Mouse (Mus musculus): ENCODE data around the gene Cep57l1.
"Not testable (repeated sequence)": the region's sequence is repeated elsewhere in the genome, so short reads cannot be mapped to it uniquely, and the experiment has no call there.

Cep57l1 gene

DNA sequence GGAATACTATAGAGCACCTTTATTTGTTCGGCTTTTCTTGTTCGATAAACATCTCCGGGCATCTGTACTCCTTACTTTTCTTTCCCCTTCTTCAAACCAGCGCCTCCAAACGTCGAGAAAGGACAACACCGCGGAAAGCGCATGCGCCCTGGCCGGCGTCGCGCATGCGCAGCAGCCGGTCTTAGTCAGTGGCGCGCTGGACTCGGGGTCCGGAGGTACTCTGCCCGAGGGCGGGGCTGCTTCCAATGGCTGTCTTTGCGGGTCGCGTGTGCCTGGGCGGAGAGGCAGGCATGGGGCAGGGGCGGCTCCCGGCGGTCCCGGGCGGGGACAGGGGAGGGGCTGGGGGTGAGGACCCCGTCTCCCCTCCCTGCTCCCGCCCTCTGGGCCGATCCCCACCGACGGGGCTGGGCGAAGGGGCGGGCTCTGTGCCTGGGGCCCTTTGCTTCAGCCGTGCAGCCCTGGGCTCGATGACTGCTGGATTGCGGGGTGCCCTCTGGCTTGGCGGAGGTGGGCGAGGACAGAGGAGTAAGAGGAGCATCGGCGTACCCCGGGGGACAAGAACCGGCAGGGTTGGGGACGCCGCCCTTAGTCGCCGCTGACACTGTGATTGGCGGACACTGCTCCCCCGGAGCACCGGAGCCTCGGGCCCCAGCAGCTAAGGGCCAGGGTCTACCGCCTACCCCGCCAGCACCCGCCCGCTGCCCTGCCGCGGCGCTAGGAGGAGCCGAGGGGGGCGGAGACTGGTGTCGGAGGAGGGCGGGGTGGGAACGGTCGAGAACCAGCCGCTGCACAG is at the start of gene Cep57l1, which contains the start of gene Sesn1:
Gene Cep57l1 (minus strand): TSS at position 101 of the 793 bp plus-strand sequence.
Gene Sesn1 (plus strand): TSS at position 165 of the 793 bp plus-strand sequence.
- DNase-seq (ENCODE audit: low spot score in 2 of 2), result peak; percentile 84 to 85

DNA sequence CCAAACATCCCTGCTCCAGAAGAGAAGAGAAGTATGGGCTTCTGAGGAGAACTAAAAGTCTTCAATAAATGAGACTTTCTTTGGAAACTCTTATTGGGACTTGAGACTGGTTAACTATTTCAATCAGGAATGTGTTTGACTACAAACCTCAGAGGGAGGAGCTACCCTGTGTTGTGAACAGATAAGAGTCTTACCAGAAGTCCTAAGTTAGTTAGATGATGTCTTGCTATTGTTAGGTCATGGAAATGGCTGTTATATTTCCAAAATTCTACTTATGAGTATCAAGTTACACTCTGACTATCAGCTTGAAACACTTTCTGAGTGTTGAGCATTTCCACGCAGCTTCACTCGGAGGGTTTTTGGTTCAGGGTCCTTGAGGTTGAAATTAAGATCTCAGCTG is 39.0 kb upstream of the Cep57l1 start:
- no peak for DNase-seq (ENCODE audit: low spot score in 2 of 2)

DNA sequence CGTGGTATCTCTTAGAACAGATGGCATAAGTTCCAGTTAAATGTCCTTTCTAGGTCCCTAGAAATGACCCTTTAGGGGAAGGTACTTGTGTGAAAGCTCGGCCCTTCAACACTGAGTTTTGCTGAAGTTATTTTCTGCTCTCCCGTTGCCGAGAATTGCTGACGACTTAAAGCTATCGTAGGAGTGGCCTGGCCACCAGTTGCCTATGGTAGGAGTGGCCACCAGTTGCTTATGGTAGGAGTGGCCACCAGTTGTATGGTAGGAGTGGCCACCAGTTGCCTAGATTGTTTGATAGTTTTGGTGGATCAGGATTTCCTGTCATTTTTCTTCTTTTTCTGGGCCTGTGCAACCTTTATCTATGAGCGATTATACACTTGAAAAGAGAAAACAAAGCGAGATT is 38.1 kb upstream of the Cep57l1 start:
- DNase-seq (ENCODE audit: low spot score in 2 of 2), result no peak

DNA sequence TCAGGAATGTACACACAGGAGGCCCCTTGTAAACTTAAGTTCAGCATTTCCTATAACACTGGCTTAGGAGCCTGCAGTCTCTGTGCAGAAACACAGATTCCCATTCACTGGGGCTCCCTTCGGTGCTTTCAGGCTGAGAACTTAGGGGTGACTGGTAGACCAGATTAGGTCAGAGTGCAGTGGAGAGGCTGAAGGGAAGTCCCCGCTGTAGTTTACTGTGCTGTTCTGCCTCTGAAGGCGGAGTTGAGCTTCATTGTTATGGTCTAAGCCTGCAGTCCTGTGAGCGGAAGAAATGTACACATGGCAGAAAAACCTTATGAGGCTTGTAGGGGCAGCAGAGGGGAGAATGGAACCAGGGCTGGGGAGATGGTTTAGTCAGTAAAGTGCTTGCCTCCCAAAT is 29.2 kb upstream of the Cep57l1 start:
- DNase-seq (ENCODE audit: low spot score in 2 of 2), result no peak

DNA sequence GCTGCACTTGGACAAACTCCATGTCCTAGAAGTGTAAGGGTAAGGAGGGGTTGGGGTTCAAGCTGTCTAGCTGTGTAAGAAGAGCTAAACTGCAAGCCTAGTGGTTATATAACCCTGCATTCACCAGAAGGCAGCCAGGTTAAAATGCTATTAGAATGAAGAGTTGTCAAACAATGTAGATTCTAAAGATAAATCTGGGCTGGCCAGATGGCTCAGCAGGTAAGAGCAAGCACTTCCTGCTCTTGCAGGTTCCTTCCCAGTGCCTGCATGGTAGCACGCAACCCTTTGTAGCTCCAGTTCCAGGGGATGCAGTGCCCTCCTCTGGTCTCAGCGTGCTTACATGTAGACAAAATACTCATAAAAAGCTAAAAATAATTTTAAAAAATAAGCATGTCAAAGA is 24.5 kb upstream of the Cep57l1 start:
- no peak for DNase-seq (ENCODE audit: low spot score in 2 of 2)

DNA sequence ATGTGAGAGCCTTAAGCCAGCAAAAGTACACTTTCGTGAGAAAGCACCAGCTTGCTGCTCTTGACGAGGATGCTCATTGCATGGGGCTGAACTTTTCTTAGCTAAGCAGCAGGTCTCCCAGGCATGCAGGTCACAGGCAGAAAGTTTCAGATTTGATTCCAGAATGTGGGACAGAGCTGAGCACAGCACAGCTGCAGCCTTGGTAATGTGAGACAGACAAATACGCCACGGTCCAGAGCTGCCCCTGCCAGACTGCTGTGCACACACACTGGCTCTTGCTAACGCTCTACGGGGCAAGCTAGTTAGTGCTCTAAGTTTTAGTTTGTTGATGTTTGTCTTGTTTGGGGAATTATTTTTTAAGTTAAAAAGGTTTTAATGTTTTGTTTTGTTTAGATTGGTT is 22.5 kb upstream of the Cep57l1 start:
- no peak for DNase-seq (ENCODE audit: low spot score in 2 of 2)

DNA sequence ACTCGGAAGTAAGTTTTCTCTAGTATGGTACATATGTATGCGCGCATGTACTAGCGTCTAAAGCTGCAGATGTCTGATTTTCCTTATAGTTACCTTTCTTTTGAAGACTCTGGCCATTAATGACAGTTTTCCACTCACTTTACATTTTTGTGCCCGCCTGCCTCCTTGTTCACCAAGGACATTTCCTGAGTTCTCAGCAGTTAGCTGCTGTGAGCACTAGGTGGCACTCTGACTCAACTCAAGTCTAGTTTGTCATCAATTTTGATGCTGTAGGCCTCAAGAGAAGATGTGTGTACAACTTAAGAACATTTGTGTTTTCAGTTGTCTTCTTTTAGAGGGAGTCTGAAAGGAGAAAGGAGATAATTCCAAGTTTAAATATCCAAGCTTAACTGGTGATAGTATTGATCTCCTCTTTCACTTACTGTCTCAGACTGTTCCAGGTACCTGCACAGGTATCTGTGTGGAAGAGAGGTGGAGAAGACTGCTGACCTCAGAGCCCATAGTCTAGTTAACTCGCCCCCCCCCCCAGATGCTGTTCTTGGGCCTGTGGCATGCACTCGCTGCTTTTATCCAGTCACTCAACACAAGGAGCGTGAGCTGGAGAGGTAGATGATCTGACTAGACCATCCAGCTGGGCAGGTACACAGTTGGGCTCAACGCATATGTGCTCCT is 21.3 kb upstream of the Cep57l1 start:
- peak in 1 of 2 experiments; percentile 34 for DNase-seq (ENCODE audit: low spot score in 2 of 2)

DNA sequence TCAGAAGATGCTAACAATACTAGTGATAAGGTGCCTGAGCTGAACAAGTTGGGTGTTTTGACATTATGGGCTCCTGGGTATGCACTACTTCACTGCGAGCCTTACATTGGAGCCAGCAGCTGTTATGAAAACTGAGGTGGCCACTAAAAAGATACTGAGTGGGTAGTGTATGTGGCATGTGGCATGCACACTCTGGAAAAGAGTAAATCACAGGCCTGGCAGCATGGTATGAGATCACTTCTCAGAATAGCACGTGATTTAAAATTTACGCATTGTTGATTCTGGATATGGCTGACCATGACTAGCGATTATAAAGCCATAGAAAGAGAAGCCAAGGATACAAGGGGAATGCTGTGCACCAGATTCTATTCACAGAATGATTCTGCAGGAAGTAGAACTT is 20.8 kb upstream of the Cep57l1 start:
- DNase-seq (ENCODE audit: low spot score in 2 of 2), result no peak

DNA sequence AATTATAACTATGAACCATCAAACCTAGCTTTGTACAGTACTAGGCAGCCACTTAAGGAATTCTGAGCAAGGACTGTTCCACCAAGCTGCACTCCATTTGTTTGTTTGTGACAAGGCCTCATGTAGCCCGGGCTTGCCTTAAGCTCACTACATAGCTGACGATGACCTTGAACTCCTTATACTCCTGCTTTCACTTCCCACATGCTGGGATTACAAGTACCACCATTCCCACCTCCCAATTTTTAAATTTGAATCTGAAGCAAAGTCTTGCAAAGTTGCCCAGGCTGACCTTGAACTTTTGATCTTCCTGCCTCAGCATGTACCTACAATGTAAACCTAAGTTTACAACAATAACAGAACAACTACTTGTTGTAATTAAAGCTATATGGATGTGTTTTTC is 20.3 kb upstream of the Cep57l1 start:
- DNase-seq (ENCODE audit: low spot score in 2 of 2), result no peak

DNA sequence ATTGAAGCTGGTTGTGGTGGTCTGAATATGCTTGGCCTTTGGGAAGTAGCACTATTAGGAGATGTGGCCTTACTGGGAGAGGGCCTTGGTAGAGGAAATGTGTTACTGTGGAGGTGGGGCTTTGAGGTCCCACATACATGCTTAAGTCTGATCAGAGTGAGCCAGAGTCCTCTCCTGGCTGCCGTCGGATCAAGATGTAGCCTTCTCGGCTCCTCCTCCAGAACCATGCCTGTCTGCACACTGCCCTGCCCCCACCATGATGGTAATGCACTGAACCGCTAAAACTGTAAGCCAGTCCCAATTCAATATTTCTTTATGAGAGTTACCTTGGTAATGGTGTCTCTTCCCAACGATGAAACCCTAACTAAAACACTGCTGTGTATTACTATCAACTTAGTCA is 19.5 kb upstream of the Cep57l1 start:
- DNase-seq (ENCODE audit: low spot score in 2 of 2), result no peak

DNA sequence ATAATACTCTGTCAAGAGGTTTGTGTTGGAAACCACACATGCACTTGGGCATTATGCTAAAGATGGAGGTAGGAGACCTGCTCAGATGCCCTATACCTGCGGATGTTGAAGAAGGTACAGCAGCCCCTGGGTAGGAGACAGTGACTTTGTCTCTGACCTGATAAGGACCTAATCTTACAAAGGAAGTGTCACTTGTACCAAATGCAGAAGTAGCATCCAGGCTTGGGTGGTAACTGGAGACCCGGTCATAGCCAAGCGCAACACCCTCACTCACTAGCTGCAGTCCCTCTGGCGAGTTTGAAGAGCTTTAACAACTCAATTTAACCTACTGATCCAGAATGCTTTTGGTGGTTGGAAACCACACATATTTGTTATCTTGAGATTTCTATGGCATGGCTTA is 18.1 kb upstream of the Cep57l1 start:
- DNase-seq (ENCODE audit: low spot score in 2 of 2), result no peak

DNA sequence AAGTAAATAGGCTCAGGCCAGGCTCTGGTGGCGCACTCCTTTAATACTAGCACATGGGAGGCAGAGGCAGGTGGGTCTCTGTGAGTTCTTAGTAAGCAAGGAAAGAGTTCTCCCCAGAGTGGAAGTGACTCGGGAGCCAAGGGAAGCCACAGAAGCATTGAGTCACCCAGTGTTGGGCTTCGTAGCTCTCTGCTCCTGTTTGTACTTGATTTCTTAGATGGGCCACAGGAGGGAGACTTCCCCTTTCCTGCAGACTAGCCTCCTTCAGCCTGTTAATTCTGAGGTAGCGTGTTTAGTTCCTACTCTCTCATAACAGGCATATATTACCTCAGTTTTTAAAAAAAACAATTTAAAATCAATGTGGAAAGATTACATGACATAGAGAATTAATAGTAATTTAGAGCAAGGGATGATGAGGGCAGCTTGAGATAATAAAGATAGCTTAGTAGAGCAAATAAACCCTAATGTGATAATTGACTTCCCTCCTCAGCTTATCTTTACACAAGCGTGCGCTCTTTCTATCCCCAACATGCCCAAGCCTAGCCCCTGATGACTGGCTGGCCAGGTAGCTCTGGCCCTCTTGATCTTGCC is 16.9 kb upstream of the Cep57l1 start:
- no peak for DNase-seq (ENCODE audit: low spot score in 2 of 2)

DNA sequence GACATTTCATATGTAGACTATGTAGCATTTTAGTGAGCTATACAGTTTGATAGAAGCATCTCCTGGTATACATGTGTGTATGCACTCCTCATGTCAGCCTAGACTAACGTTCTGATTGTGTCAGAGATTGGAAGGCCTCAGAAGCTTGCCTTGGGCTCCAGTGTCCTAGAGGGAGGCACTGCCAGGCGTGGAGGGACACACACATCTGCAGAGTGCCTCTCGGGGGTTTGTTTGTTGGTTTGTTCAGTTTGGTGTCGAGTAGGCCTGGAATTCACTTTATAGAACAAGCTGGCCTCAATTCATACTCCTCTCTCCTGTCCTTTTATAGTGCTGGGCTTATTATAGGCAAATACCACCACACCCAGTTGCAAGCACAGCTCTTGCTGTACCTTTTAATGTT is 16.3 kb upstream of the Cep57l1 start:
- DNase-seq (ENCODE audit: low spot score in 2 of 2), result no peak

DNA sequence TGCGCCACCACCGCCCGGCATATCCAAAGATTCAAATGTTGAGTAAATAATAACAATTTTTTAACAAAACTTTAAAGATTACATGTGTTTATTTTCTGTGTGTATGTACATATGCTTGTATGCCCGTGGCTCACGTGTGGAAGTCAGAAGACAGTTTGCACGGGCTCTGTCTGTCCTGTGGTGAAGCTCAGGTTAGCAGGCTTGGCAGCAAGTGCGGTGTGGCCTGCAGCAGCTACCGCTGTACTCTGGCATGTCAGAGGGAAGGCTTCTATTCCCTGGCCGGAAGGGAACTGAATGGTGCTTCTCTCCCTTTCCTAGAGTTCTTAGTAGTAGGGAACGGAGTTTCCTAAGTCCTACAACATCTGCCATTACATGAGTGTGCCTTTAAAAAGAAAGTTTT is 15.4 kb upstream of the Cep57l1 start:
- DNase-seq (ENCODE audit: low spot score in 2 of 2), result no peak

DNA sequence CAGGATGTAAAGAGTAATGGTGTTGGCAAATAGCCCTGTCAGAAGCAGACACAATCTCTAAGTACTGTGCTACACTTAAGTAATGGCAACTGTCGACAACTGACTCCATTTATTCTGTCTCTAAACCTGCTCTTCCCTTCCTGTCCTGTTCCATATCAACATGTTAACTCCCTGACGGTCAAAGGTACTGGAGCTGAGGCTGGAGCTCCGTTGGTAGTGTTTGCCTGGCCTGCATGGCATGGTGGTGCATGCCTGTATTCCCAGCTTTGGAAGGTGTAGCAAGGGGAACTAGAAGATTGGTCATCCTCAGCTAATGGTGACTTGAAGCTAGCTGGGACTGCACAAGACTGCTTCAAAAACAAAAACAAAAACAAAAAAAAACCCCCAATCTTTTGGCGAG is 14.2 kb upstream of the Cep57l1 start:
- no peak for DNase-seq (ENCODE audit: low spot score in 2 of 2)

DNA sequence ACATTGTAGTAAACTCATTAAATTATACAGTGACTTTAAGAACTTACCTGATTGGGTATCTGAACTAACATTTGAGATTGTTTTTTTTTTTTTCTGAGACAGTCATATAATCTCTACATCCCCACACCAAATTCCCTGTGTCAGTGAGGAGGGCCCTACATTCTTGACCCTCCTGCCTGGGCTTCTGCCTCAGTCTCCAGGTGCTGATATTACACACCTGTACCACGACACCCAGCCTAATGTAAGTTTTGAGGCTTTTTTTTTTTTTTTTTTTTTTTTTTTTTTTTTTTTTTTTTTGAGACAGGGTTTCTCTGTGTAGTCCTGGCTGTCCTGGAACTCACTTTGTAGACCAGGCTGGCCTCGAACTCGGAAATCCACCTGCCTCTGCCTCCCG is 13.6 kb upstream of the Cep57l1 start:
- DNase-seq (ENCODE audit: low spot score in 2 of 2), result not testable (repeated sequence)

DNA sequence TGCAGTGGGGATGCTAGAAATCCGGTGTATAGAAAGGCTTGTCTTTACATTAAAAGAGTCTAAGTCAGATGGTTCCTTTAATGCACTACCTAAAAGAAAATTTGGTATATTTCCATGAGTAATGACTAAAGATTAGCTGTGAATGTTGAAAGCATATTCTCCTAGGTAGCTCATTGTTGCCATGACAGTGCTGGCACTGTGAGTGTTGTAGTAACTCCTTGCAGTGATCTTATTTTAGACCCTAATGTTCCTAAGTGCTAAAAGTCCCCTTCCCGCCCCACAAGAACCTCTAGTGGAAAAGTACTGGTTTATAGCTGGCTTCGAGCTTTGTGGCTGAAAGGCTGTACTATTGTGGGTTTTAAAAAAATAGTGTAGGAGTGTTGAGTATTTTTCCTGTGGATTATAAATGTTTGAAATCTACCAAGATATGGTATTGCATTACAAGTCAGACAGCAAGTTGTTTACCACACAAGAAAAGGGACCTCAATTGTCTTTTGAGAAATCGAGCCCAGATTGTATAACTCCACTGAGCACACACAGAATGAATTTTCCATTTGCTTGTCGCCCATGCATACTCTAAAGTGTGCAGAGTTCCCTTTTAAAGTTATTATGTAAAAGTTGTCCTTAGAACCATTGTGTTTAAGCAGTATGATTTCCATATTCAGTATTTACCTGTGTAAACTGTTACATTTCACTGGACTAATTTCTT is 13.1 kb upstream of the Cep57l1 start:
- no peak for DNase-seq (ENCODE audit: low spot score in 2 of 2)

DNA sequence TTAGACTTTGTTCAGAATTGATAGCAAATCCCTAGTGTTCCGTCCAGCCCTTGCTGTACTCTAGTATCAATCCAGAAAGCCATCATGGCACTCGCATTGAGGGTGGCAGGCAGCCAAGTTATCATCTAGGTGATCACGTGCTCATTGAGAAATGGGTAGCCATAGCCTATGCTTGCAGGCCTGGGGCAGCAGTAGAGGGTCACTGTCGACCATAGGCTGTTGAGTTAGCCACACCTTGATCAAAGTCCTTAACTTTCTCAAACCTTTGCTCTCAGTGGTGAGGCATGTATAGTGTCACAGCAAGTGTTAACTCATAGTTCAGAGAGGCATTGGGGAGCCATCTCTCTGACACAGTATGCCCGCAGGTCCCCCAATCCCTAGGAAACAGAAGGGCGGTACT is 11.5 kb upstream of the Cep57l1 start:
- DNase-seq (ENCODE audit: low spot score in 2 of 2), result no peak

DNA sequence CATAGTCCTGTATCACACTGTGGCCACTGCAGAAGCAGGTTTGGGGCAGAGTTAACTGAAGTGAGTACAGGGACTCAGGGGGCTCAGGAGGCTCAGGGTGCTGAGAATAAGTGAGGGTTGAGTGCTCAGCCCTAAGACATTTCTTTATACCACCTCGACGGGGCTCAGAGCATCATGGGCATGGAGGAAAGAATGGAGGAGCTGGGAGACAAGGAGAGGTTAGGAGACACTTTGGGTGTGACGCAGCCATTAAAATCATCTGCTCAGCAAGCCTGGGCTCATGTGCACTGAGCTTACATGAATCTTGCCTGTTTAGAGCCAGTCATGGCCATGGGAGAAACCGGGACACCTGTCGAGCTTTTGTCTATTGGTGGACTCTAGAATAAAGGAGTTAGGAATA is 10.7 kb upstream of the Cep57l1 start:
- DNase-seq (ENCODE audit: low spot score in 2 of 2), result no peak

DNA sequence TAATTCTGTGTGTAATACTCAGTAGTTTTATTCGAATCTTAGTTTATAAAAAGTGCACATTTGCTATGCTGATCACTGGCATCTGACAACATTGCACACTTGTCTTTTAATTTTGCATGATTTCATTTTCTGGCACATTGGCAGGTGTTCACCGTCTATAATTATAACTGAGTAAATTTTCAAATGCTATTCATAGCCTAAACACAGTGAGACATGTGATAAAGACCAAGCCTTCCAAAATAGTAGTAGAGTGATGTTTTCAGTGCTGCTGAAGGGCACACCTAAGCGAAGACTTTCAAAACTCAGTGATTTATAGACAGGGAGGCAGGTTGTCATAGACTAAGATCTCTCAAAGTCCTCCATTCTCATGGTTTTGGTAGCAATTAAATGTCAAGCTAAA is 9.6 kb upstream of the Cep57l1 start:
- no peak for DNase-seq (ENCODE audit: low spot score in 2 of 2)

DNA sequence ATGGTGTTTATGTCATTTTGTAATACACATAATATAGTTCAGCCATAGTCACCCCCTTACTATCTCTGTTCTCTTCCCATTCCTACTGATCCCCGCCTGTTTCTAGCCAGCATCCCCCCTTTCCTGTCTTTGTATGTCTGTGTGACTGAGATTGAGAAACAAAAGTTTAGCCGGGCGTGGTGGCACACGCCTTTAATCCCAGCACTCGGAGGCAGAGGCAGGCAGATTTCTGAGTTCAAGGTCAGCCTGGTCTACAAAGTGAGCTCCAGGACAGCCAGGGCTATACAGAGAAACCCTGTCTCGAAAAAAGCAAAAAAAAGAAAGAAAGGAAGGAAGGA is 9.0 kb upstream of the Cep57l1 start:
- not testable (repeated sequence) for DNase-seq (ENCODE audit: low spot score in 2 of 2)

DNA sequence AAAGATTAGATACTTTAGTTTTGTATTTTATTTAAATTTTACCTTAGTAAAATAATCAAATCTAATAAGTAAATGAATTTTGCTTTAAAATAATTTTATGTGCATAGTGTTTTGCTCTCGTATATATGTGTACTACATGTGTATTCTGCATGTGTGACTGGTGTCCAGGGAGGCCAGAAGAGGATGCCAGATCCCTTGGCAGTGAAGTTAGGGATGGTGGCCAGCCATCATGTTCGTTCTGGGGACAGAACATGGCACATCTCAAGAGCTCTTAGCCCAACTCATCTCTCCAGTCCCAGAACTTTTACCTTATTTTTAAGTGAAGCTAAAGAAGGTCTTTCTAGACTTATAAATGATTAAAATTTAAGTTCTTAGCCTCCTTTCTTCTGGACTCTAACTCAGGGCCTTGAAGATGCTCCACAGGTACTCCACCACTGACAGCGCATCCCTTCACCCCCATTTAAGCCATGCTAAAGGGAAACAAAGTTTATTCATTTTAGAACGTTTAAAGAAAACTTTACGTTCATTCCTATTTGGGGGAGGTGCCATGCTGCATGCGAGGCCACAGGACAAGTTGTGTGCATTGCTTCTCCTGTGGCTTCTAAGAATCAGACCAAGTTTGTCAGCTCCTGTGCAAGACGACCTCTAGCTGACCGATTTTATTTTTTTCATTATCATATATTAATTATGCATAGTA is 8.5 kb upstream of the Cep57l1 start:
- DNase-seq (ENCODE audit: low spot score in 2 of 2), result no peak
